Mouse (Mus musculus): ENCODE data around the gene Arhgef28. TPM values are rescaled to one million over a fixed set of nuclear protein-coding genes. Genes with fewer than 3 reads are reported as not detected.

The Arhgef28 gene
- 0.57 and 0.74 TPM in 2 replicates for polyA plus RNA-seq (2015; fragmentation: Nextera tagmentation; extraction: Ambion mirVana)

DNA sequence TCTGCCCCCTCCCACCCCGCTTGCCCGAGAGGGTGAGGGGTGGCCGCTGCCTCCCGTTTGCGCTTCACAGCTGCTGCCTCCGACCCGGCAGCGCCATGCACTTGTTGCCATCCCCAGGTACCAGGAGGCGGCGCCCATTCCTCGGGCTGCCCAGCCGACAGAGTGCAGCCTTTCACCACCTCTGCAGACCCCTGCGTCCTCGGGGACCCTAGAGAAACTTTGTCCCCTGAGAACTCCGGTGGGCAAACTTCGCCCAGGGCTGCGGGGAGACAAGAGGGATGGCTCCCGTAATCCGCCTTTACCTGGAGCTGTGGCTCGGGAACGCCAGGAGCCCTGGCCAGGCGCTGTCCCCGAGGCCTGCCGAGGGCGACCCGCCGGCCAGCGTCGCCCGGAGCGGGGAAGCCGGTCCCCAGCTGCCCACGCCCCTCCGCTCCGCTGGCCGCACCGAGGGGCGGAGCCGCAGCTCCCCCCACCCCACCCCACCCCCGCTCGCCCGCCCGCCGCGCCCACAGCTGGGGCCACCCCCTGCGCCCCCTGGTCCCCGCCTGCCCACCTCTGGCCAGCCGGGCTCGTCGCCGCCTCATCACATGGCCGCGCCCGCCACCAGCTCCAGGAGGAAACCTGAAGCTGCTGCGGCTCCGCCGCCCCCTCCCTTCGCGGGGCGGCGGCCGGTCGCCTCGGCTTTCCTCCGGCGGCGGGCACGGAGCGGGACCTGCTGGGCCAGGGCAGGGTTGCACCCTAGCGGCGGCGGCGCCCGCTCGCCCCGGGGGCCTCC is at the start of gene Arhgef28:
TSS of gene Arhgef28 (minus strand) at position 669 of the 775 bp plus-strand sequence.
- Histone ChIP-seq H3K4me3 (ENCODE audit: low read depth, low read length) (peak within 1 kb of the TSS; percentile 57), H3K27ac (ENCODE audit: low read depth) (no peak within 1 kb of the TSS), H3K9me3 (ENCODE audit: low read length) (0 out of 2 replicates have a peak, but pooled peaks cover 3% of the 10 kb centered on the region), H3K36me3 (replicated peaks; ENCODE audit: insufficient read depth, low read length) (no peaks in the 10 kb centered on the region), H3K4me2 (ENCODE audit: low read depth, low read length) (peak within 1 kb of the TSS; percentile 94), H3K27me3 (ENCODE audit: insufficient read depth, low read length) (peaks cover 26% of the 10 kb centered on the region), H3K4me1 (ENCODE audit: insufficient read depth) (peaks cover 4% of the 10 kb centered on the region), H3K9ac (replicated peaks) (peak within 1 kb of the TSS; percentile 38)
- DNase-seq (peak; percentile 63), ATAC-seq (peak; percentile 67)
- peak; percentile 59 for TF ChIP-seq CTCF (IDR thresholded peaks at IDR 0.05; ENCODE audit: low read depth)
- no peak for TF ChIP-seq EP300 (IDR thresholded peaks at IDR 0.05; ENCODE audit: low read depth)
- under 1% methylated on average over 32 of the region's 76 CpGs for WGBS (ENCODE audit: insufficient replicate concordance)

DNA sequence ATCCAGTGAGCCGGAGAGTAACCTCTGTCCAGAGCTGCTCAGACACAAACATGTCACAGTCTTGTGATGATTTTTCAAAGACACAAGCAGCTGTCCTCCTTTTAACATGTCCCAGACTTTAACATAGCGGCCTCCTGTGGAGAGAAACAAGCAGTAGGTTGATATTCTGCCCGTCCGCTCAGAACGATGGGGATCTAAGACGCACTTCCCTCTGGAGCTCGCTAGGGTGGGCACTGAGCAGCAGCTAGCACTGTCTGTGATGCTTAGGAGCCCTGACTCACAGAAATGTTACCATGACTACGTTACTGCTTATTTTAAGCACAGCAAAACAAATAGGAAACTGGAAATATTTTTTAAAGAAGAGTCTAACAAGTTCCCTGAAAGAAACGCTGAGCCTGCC is 48.7 kb upstream of the Arhgef28 start:
- Histone ChIP-seq H3K4me2 (ENCODE audit: low read depth, low read length) (no peak overlapping the region), H3K36me3 (replicated peaks; ENCODE audit: insufficient read depth, low read length) (peaks cover 69% of the 10 kb centered on the region), H3K27ac (ENCODE audit: low read depth) (no peak overlapping the region), H3K4me3 (ENCODE audit: low read depth, low read length) (no peak overlapping the region), H3K9me3 (ENCODE audit: low read length) (no peaks in the 10 kb centered on the region), H3K9ac (replicated peaks) (no peak overlapping the region), H3K27me3 (ENCODE audit: insufficient read depth, low read length) (no peaks in the 10 kb centered on the region), H3K4me1 (ENCODE audit: insufficient read depth) (no peaks in the 10 kb centered on the region)
- 81% methylated on average over 9 of the region's 9 CpGs for WGBS (ENCODE audit: insufficient replicate concordance)
- TF ChIP-seq EP300 (IDR thresholded peaks at IDR 0.05; ENCODE audit: low read depth) (no peak), CTCF (IDR thresholded peaks at IDR 0.05; ENCODE audit: low read depth) (0 out of 2 replicates have a peak, but pooled peaks have one; percentile 7)
- ATAC-seq (no peak), DNase-seq (no peak)

DNA sequence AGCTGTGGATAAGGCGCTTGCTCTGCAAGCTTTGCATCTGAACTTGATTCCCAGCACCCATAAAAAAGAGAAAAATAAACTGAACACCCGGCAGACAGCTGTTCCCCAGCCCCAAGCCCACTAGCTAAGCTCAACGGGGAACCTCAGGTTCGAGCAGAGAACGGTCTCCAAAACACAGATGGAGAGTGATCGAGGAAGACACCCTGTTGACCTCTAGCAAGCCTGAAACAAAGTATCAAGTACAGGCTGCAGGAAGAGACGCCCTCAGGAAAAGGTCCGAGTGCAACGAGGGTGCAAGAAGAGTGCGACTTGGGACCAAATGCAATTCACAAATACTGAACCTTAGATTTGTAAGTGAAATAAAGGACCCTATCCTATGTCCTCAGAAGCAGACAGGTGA is 43.4 kb upstream of the Arhgef28 start:
- no peaks in the 10 kb centered on the region for H3K4me1 ChIP-seq (ENCODE audit: insufficient read depth)
- no peak for ATAC-seq
- no peak for DNase-seq
- peaks cover 60% of the 10 kb centered on the region for H3K36me3 ChIP-seq (replicated peaks; ENCODE audit: insufficient read depth, low read length)
- H3K27me3 ChIP-seq (ENCODE audit: insufficient read depth, low read length): no peaks in the 10 kb centered on the region
- WGBS (ENCODE audit: insufficient replicate concordance): 87% methylated on average over 10 of the region's 10 CpGs
- H3K4me2 ChIP-seq (ENCODE audit: low read depth, low read length): no peak overlapping the region
- TF ChIP-seq EP300 (IDR thresholded peaks at IDR 0.05; ENCODE audit: low read depth) (no peak), CTCF (IDR thresholded peaks at IDR 0.05; ENCODE audit: low read depth) (no peak)
- H3K9ac ChIP-seq (replicated peaks): no peak overlapping the region
- no peak overlapping the region for H3K27ac ChIP-seq (ENCODE audit: low read depth)
- no peaks in the 10 kb centered on the region for H3K9me3 ChIP-seq (ENCODE audit: low read length)
- H3K4me3 ChIP-seq (ENCODE audit: low read depth, low read length): no peak overlapping the region

DNA sequence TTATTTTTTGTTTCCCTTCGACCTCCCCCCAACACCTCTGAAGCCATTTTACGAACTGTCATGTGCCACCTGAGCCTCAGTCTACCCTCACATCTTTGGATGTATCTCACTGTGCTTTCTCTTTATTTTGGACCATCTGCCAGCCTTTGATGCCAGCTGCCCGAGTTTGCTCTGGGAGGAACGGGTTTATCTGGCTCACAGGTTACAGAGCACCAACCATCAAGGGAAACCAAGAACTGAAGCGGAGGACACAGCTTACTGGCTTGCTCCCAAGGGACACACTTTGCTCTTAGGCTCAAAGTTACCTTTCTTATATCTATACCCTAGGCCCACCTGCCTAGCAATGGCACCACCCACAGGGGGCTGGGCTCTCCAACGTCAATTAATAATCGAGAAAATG is 39.1 kb upstream of the Arhgef28 start:
- ATAC-seq: no peak
- Histone ChIP-seq H3K4me3 (ENCODE audit: low read depth, low read length) (no peak overlapping the region), H3K9me3 (ENCODE audit: low read length) (no peaks in the 10 kb centered on the region), H3K4me2 (ENCODE audit: low read depth, low read length) (no peak overlapping the region), H3K27ac (ENCODE audit: low read depth) (no peak overlapping the region), H3K36me3 (replicated peaks; ENCODE audit: insufficient read depth, low read length) (peaks cover 28% of the 10 kb centered on the region), H3K4me1 (ENCODE audit: insufficient read depth) (no peaks in the 10 kb centered on the region), H3K9ac (replicated peaks) (no peak overlapping the region), H3K27me3 (ENCODE audit: insufficient read depth, low read length) (no peaks in the 10 kb centered on the region)
- no peak for DNase-seq
- no peak for TF ChIP-seq EP300 (IDR thresholded peaks at IDR 0.05; ENCODE audit: low read depth)
- WGBS (ENCODE audit: insufficient replicate concordance): 69% methylated on average over 7 of the region's 7 CpGs

DNA sequence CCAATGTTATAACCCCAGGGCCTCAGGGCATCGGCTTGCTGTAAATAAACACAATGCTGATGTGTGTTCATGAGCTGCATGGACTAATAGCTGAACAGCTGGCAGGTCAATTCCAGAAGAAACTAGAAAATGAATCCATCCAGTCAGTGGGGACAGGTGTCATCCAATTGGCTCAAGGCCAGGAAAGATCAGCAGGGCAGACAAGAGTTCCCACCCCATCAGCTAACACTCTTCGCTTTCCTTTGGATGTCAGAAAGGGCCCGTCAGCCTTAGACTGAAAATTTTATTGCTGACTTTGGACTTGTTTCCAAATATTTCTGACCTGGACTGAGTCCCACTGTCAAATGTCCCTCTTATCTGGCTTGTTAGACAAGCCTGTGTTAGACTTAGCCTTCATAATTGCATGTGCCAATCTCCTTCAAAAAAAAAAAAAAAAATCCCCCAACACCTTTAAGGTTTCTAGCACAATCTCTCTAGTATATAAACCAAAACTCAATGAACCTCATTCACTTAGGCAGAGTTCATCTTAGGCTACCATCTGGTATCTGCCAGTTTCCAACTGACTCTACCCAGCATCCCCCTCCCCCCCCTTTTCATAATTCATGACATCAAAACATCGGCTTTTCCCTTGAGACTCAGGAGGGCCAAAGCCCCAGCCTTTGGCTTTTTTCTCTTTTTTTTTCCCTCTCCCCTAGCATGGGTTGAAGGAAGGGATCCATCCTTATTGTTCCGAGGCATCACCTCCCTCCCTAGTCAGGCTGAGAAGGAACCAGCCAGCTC is 38.5 kb upstream of the Arhgef28 start:
- no peak for TF ChIP-seq CTCF (IDR thresholded peaks at IDR 0.05; ENCODE audit: low read depth)
- no peak for TF ChIP-seq EP300 (IDR thresholded peaks at IDR 0.05; ENCODE audit: low read depth)
- DNase-seq: no peak
- 58% methylated on average over 5 of the region's 5 CpGs for WGBS (ENCODE audit: insufficient replicate concordance)

DNA sequence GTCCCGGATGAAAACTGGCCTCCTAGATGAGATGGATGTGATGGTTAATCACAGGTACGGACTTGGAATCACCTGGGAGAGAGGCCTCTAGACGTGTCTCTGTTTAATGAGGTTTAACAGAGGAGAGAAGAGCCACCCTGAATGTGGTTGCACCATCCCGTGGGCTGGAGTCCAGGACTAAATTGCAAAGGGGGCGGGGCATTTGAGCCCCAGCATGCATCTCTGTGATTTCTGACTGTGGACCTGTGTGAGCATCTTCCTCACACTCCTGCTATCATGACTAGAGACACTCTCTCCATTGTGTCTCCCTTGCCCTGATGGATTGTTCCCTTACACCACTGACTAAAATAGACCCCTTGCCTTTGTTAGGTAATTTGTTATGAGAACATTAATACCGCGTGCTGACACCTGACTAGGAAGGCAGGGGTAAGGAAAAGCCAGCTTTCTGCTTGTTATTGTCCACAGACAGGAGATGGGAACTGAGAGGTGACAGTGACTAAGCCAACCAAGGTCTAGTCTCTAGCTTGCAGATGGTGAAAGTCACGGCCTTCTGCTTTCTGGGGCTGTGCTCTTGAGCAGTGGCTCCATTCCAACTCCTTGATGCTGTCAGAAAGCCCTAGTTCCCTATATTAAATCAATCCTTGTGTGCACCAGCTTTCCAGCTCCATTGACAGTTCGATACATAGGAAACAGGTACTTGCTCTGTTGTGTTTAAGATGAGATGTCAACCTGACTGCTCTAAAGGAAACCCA is 35.5 kb upstream of the Arhgef28 start:
- no peaks in the 10 kb centered on the region for H3K36me3 ChIP-seq (replicated peaks; ENCODE audit: insufficient read depth, low read length)
- no peaks in the 10 kb centered on the region for H3K9me3 ChIP-seq (ENCODE audit: low read length)
- no peak overlapping the region for H3K4me3 ChIP-seq (ENCODE audit: low read depth, low read length)
- H3K4me2 ChIP-seq (ENCODE audit: low read depth, low read length): no peak overlapping the region
- DNase-seq (no peak), ATAC-seq (no peak)
- TF ChIP-seq CTCF (IDR thresholded peaks at IDR 0.05; ENCODE audit: low read depth) (no peak), EP300 (IDR thresholded peaks at IDR 0.05; ENCODE audit: low read depth) (no peak)
- no peaks in the 10 kb centered on the region for H3K27me3 ChIP-seq (ENCODE audit: insufficient read depth, low read length)
- H3K27ac ChIP-seq (ENCODE audit: low read depth): no peak overlapping the region
- no peak overlapping the region for H3K9ac ChIP-seq (replicated peaks)
- H3K4me1 ChIP-seq (ENCODE audit: insufficient read depth): no peaks in the 10 kb centered on the region
- WGBS (ENCODE audit: insufficient replicate concordance): 61% methylated on average over 9 of the region's 9 CpGs

More for the DNA sequence above, 38.5 kb upstream of the Arhgef28 start:
- Histone ChIP-seq H3K9me3 (ENCODE audit: low read length) (no peaks in the 10 kb centered on the region), H3K27me3 (ENCODE audit: insufficient read depth, low read length) (no peaks in the 10 kb centered on the region), H3K4me1 (ENCODE audit: insufficient read depth) (no peaks in the 10 kb centered on the region), H3K36me3 (replicated peaks; ENCODE audit: insufficient read depth, low read length) (peaks cover 22% of the 10 kb centered on the region; the same call in 1 of the 2 replicates), H3K27ac (ENCODE audit: low read depth) (no peak overlapping the region), H3K4me2 (ENCODE audit: low read depth, low read length) (no peak overlapping the region), H3K9ac (replicated peaks) (no peak overlapping the region), H3K4me3 (ENCODE audit: low read depth, low read length) (no peak overlapping the region)
- ATAC-seq: no peak
